Mouse (Mus musculus): ENCODE results near the gene Thpo.

GRCm38 (mm10) chr16:20708939-20709734, 25.2 kb downstream of the Thpo start:
- TF ChIP-seq POLR2A (IDR thresholded peaks at IDR 0.05; ENCODE audit: low read depth, low read length) (no peak), MAX (IDR thresholded peaks at IDR 0.05; ENCODE audit: low read length) (no peak), CTCF (conservative IDR thresholded peaks at IDR 0.05 in 1 of 2, IDR thresholded peaks at IDR 0.05 in 1 of 2; ENCODE audit: low read depth in 2 of 2, low read length in 2 of 2) (peak; percentile 78 to 81), SMC3 (IDR thresholded peaks at IDR 0.05; ENCODE audit: low read depth, low read length) (peak; percentile 60), E2F4 (IDR thresholded peaks at IDR 0.05; ENCODE audit: insufficient replicate concordance, low read depth, low read length) (no peak), NRF1 (IDR thresholded peaks at IDR 0.05; ENCODE audit: low read depth, low read length) (no peak), TCF12 (IDR thresholded peaks at IDR 0.05; ENCODE audit: low read depth, low read length) (no peak), NELFE (IDR thresholded peaks at IDR 0.05; ENCODE audit: low read depth, low read length) (no peak), EP300 (IDR thresholded peaks at IDR 0.05; ENCODE audit: low read length) (no peak), ZNF384 (IDR thresholded peaks at IDR 0.05; ENCODE audit: low read depth, low read length) (no peak), MEF2A (IDR thresholded peaks at IDR 0.05; ENCODE audit: borderline replicate concordance, low read depth, low read length) (no peak)
